Mouse (Mus musculus) testis, adult 2 months (tissue): ENCODE measurements around the gene Vps53.

Experiments
- CTCF ChIP-seq: fragments of 200-500 bp; IDR thresholded peaks from 2 replicates; pipeline ENCODE4 v1.5.1; 2012; ENCODE audit warnings: low read depth, mild to moderate bottlenecking, inconsistent platforms, low read length, moderate library complexity; ENCODE audit not compliant: control insufficient read depth, insufficient read depth, insufficient replicate concordance
- POLR2A ChIP-seq: fragments of 200-500 bp; IDR thresholded peaks from 2 replicates; pipeline ENCODE4 v1.6.1; 2012; ENCODE audit warnings: low read depth, mild to moderate bottlenecking, inconsistent platforms, low read length, moderate library complexity; ENCODE audit not compliant: control insufficient read depth

- TF ChIP-seq CTCF (no peak), POLR2A (no peak)
Observed at GRCm38 (mm10) chr11:76146187-76147010, 33.0 kb downstream of the Vps53 start.
